Mouse (Mus musculus): ENCODE results near the gene Atxn2. TPM values are rescaled to one million over a fixed set of nuclear protein-coding genes. Genes with fewer than 3 reads are reported as not detected.
A peak's percentile ranks its signal among the peaks of the same experiment; 100 is the strongest.

Gene Atxn2
- polyA plus RNA-seq, 2 experiments: 19.3 to 24.1 TPM

DNA sequence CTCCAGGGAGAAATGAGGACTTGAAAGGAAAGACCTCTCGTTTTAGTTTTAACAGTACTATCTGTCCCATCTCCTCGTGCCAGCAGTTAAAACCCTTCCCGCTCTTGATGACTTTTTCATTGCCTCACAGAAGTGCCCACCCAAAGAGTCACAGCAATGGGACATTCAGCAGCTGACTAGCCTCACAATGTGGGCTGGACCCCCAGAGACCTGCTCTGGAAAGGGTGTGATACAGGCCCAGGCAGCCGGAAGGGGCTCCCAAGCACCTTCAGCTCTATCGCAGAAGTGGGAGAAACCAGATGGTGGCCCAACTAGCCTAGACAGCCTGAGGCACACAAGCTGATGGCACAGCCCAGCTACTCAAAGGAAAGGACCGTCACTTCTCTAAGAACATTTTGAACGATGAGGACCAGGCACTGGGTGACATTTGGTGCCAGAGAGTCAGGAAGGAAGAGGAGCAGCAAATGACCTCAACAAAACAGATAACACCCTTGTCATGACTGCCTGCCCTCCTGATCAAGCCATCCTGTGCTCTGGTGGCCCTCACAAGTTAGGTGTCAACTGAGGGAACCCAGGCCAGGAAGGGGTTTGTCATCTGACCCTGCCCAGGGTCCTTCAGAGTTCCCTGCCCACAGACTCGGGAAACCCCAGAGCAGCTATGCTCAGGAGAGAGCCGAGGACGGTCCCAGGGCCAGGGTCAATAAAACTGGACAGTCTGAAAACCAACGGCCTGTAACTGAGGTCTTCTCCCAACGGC, 124.0 kb downstream of the Atxn2 start:
- 9% methylated on average over 12 of the region's 12 CpGs for WGBS (ENCODE audit: insufficient replicate concordance)
- Histone ChIP-seq H3K4me3 (ENCODE audit: insufficient read depth in 1 of 2, low read depth in 2 of 2, low read length in 2 of 2) (peak overlapping the region; percentile 80 to 92), H3K4me1 (replicated peaks; ENCODE audit: control insufficient read depth in 2 of 2, insufficient read depth in 2 of 2, low read length in 1 of 2) (peaks cover 28 to 31% of the 10 kb centered on the region in 2 experiments), H3K27me3 (ENCODE audit: control insufficient read depth, insufficient read depth, low read length) (peaks cover 3% of the 10 kb centered on the region; the same call in 1 of the 2 replicates), H3K9me3 (ENCODE audit: control insufficient read depth, low read length) (no peaks in the 10 kb centered on the region), H3K27ac (peak overlapping the region; percentile 34; the same call in 1 of the 2 replicates), H3K36me3 (replicated peaks; ENCODE audit: control insufficient read depth, insufficient read depth, low read depth) (no peaks in the 10 kb centered on the region), H3K4me2 (ENCODE audit: low read depth) (peak overlapping the region; percentile 84), H3K9ac (replicated peaks) (peak overlapping the region; percentile 77)
- ATAC-seq (ENCODE audit: insufficient read depth): no peak
- TF ChIP-seq CTCF (IDR thresholded peaks at IDR 0.05; ENCODE audit: low read depth) (no peak), EP300 (IDR thresholded peaks at IDR 0.05; ENCODE audit: low read depth) (no peak)
- DNase-seq (ENCODE audit: low read depth in 3 of 3, low spot score in 3 of 3): no peak

DNA sequence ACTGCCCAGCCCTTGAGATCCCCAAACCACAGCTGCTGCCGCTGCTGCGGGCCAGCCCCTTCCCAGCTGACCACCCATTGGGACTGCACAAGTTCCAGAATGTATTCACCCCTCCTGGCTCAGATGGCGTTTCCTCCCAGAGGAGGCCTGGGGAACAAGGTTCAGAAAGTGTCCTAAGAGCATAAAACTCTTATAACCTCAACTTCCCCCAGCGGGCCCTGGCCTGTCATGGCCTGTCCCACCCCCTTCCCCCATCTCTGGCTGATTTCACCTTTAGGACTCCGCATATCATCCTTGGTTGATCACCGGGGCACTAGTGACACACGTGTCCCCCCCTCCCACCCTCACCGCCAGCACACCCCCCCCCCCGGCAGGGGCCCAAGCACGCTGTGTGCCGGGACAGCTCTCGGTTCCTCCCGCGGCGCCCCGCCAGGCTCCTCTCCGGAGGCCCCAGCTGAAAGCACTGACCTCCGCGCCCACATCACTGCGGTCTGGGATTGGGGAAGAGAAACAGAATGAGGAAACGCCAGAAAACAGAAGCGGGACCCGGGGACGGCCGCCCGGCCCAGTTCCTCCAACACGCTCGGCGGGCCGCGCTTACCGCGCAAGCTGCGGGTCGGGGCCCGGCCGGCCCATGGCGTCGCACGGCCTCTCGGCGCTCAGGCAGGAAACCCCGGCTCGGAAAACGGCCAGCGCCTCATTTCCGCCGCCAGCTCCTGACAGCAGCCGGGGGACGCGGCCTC, 125.0 kb downstream of the Atxn2 start:
- peaks cover 3% of the 10 kb centered on the region; the same call in 1 of the 2 replicates for H3K27me3 ChIP-seq (ENCODE audit: control insufficient read depth, insufficient read depth, low read length)
- peaks cover 27 to 31% of the 10 kb centered on the region in 2 experiments for H3K4me1 ChIP-seq (replicated peaks; ENCODE audit: control insufficient read depth in 2 of 2, insufficient read depth in 2 of 2, low read length in 1 of 2)
- H3K4me3 ChIP-seq (ENCODE audit: insufficient read depth in 1 of 2, low read depth in 2 of 2, low read length in 2 of 2): peak overlapping the region; percentile 80 to 92
- ATAC-seq (ENCODE audit: insufficient read depth) (peak; percentile 24), DNase-seq (ENCODE audit: low read depth in 3 of 3, low spot score in 3 of 3) (no peak)
- TF ChIP-seq CTCF (IDR thresholded peaks at IDR 0.05; ENCODE audit: low read depth) (no peak), EP300 (IDR thresholded peaks at IDR 0.05; ENCODE audit: low read depth) (no peak)
- H3K9me3 ChIP-seq (ENCODE audit: control insufficient read depth, low read length): no peaks in the 10 kb centered on the region
- peak overlapping the region; percentile 48 for H3K27ac ChIP-seq
- WGBS (ENCODE audit: insufficient replicate concordance): under 1% methylated on average over 51 of the region's 51 CpGs
- peak overlapping the region; percentile 84 for H3K4me2 ChIP-seq (ENCODE audit: low read depth)
- H3K36me3 ChIP-seq (replicated peaks; ENCODE audit: control insufficient read depth, insufficient read depth, low read depth): no peaks in the 10 kb centered on the region
- peak overlapping the region; percentile 77 for H3K9ac ChIP-seq (replicated peaks)

DNA sequence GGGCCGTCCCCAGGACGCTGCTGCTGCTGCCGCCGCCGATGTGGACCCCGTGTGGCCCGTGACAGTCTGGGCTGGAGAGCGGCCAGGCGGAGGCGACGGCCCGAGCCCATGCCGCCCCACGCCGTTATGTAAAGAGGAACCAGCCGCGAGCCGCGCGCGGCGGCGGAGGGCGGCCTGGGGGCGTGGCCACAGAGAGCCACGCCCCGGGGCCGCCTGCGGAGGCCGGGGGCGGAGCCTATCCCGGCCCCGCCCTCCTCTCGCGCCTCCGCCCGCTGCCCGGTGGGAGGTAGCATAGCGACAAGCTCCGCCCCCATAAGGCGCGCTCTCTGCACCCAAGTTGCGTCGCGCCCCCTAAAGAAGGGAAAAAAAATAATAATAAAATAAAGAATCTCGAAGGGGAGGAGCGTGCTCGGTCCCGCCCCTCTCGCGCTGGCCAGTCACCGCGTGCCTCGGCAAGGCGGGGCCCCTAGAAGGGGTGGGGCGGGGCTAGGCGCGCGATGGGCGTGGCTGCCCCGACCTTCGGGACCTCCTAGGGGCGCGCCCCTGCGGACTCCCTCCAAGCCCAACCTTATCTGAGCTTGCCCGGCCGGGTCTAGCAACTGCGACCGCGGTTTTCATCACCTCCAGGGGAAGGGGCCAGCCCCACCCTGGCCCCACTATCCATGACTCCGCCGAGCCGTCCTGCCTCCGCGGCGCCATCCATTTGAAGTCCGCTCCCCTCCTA, 125.7 kb downstream of the Atxn2 start:
- Histone ChIP-seq H3K4me1 (replicated peaks; ENCODE audit: control insufficient read depth in 2 of 2, insufficient read depth in 2 of 2, low read length in 1 of 2) (peaks cover 27 to 31% of the 10 kb centered on the region in 2 experiments), H3K27ac (peak overlapping the region; percentile 65), H3K27me3 (ENCODE audit: control insufficient read depth, insufficient read depth, low read length) (peaks cover 3% of the 10 kb centered on the region; the same call in 1 of the 2 replicates), H3K9me3 (ENCODE audit: control insufficient read depth, low read length) (no peaks in the 10 kb centered on the region), H3K4me3 (ENCODE audit: insufficient read depth in 1 of 2, low read depth in 2 of 2, low read length in 2 of 2) (peak overlapping the region; percentile 80 to 92), H3K4me2 (ENCODE audit: low read depth) (peak overlapping the region; percentile 84), H3K36me3 (replicated peaks; ENCODE audit: control insufficient read depth, insufficient read depth, low read depth) (no peaks in the 10 kb centered on the region), H3K9ac (replicated peaks) (peak overlapping the region; percentile 77)
- peak; percentile 85 for ATAC-seq (ENCODE audit: insufficient read depth)
- TF ChIP-seq CTCF (IDR thresholded peaks at IDR 0.05; ENCODE audit: low read depth) (no peak), EP300 (IDR thresholded peaks at IDR 0.05; ENCODE audit: low read depth) (no peak)
- under 1% methylated on average over 73 of the region's 77 CpGs for WGBS (ENCODE audit: insufficient replicate concordance)
- peak; percentile 82 to 87 (median 84) for DNase-seq (ENCODE audit: low read depth in 3 of 3, low spot score in 3 of 3)

DNA sequence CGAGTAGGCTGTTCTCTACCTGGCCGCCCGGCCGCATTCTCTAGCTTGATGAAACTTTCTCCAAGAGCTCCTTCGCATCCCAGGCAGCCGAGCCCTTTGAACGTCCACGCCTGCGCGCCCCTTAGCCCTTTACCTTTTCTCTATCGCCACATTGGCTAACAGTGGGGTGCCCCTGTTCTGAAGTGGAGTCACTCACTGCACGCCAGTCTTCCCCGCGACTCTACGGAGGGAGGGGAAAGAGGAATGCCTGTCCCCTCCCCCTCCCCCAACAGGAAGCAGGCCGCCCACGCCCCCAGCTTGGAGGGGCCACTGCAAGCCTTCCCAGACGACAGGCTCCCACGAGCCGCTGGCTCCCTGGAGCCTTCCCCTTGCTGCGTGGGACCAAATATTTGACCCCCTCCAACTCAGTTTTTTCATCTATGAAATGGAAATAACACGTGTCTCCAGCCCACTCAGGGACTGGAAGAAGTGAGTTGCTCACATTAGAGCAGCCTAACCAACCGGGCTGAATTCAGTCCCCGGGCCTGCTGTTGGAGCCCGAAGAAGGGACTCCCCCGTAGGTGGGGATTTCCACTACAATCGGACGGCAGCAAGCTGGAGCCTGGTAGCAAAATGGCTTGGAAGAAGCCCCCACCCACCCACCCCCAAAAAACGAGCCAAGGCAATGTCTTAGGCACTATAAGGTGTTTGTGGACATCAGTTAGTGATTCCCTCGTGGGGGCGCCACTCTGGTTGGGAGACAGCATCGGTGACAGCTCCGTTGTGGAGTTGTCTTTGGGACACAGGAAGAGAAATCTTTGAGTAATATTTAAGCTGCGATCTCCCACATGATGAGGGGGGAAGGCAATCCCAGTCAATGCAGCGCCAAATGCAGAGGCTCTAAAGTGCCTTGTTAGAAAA, 126.6 kb downstream of the Atxn2 start, which contains the start of gene Sh2b3:
TSS of gene Sh2b3 (minus strand) at position 206 of the 900 bp plus-strand sequence.
- Histone ChIP-seq H3K9ac (replicated peaks) (peak within 1 kb of the TSS; percentile 77), H3K4me3 (ENCODE audit: insufficient read depth in 1 of 2, low read depth in 2 of 2, low read length in 2 of 2) (peak within 1 kb of the TSS; percentile 80 to 92), H3K4me1 (replicated peaks; ENCODE audit: control insufficient read depth in 2 of 2, insufficient read depth in 2 of 2, low read length in 1 of 2) (peaks cover 28 to 31% of the 10 kb centered on the region in 2 experiments), H3K27me3 (ENCODE audit: control insufficient read depth, insufficient read depth, low read length) (peaks cover 3% of the 10 kb centered on the region; the same call in 1 of the 2 replicates), H3K4me2 (ENCODE audit: low read depth) (peak within 1 kb of the TSS; percentile 84), H3K27ac (peak within 1 kb of the TSS; percentile 65), H3K9me3 (ENCODE audit: control insufficient read depth, low read length) (no peaks in the 10 kb centered on the region), H3K36me3 (replicated peaks; ENCODE audit: control insufficient read depth, insufficient read depth, low read depth) (no peaks in the 10 kb centered on the region)
- under 1% methylated on average over 35 of the region's 35 CpGs for WGBS (ENCODE audit: insufficient replicate concordance)
- DNase-seq (ENCODE audit: low read depth in 3 of 3, low spot score in 3 of 3): no peak
- peak; percentile 6; the same call in 1 of the 2 replicates for ATAC-seq (ENCODE audit: insufficient read depth)
- TF ChIP-seq CTCF (IDR thresholded peaks at IDR 0.05; ENCODE audit: low read depth) (peak; percentile 13; the same call in 1 of the 2 replicates), EP300 (IDR thresholded peaks at IDR 0.05; ENCODE audit: low read depth) (no peak)
